Mouse (Mus musculus) stomach, postnatal 0 days (tissue): Measurements from ENCODE around the gene Cyb5rl. TPM values are rescaled to one million over a fixed set of nuclear protein-coding genes. Genes with fewer than 3 reads are reported as not detected.

ENCODE experiments used
- ATAC-seq: fragments of 200-750 bp; cut with Nextera tagmentation; 2 replicates; pipeline ENCODE4 v1.8.0; 2017; ENCODE audit not compliant: low FRiP score, low TSS enrichment
- DNase-seq: peaks from one replicate; pipeline ENCODE4 v3.0.0-alpha.2; 2016; ENCODE audit warnings: low spot score
- H3K27ac ChIP-seq: fragments of 300-500 bp; sonication (generic); replicated peaks from 2 replicates; pipeline ENCODE4 v1.5.1; 2014; ENCODE audit warnings: mild to moderate bottlenecking, control low read depth
- H3K27me3 ChIP-seq: fragments of 300-500 bp; sonication (generic); 2 replicates; pipeline ENCODE4 v1.6.1; 2014; ENCODE audit warnings: low read length; ENCODE audit not compliant: control insufficient read depth, insufficient read depth
- H3K36me3 ChIP-seq: fragments of 300-500 bp; sonication (generic); 2 replicates; pipeline ENCODE4 v1.6.1; 2014; ENCODE audit warnings: low read length, mixed read lengths; ENCODE audit not compliant: control insufficient read depth, insufficient read depth
- H3K4me1 ChIP-seq: fragments of 300-500 bp; sonication (generic); replicated peaks from 2 replicates; pipeline ENCODE4 v1.6.1; 2014; ENCODE audit warnings: antibody characterized with exemption; ENCODE audit not compliant: control insufficient read depth, insufficient read depth
- H3K4me2 ChIP-seq: fragments of 300-500 bp; sonication (generic); replicated peaks from 2 replicates; pipeline ENCODE4 v1.6.1; 2014; ENCODE audit warnings: low read depth, mild to moderate bottlenecking, control low read depth, moderate library complexity
- H3K4me3 ChIP-seq: fragments of 300-500 bp; sonication (generic); 2 replicates; pipeline ENCODE4 v1.5.1; 2014; ENCODE audit warnings: low read depth, low read length, control low read depth
- H3K9ac ChIP-seq: fragments of 300-500 bp; sonication (generic); 2 replicates; pipeline ENCODE4 v1.6.1; 2014; ENCODE audit warnings: mild to moderate bottlenecking, low read length, control low read depth, mixed read lengths
- H3K9me3 ChIP-seq: fragments of 300-500 bp; sonication (generic); 2 replicates; pipeline ENCODE4 v1.6.1; 2016; ENCODE audit warnings: low read length; ENCODE audit not compliant: control insufficient read depth
- CTCF ChIP-seq: IDR thresholded peaks from 2 replicates; pipeline ENCODE4 v1.5.1; 2016; ENCODE audit warnings: antibody characterized with exemption, low read depth, mild to moderate bottlenecking, moderate library complexity
- EP300 ChIP-seq: optimal IDR thresholded peaks from 2 replicates; pipeline ENCODE3; 2016; ENCODE audit warnings: antibody characterized with exemption
- WGBS: fragments of 180-500 bp; shearing (Covaris S2); extraction: QIAGEN DNeasy Blood & Tissue Kit; methylation state at CpG from one replicate; pipeline ENCODE4 v1.1.7; 2014; 5-methylcytosine and 5-hydroxymethylcytosine counted together
- polyA plus RNA-seq: library from polyadenylated mRNA; unstranded; fragments of >200 nt; fragmentation: Nextera tagmentation; extraction: Ambion mirVana; gene quantifications from 2 replicates; pipeline ENCODE4 v1.2.1, GENCODE M21; 2015

Gene Cyb5rl
- polyA plus RNA-seq, 1 experiment from 2014 or later, result 5.6 TPM

- Histone ChIP-seq H3K27me3 (no peaks in the 10 kb centered on the region), H3K36me3 (no peaks in the 10 kb centered on the region), H3K4me2 (no peak overlapping the region), H3K9me3 (no peaks in the 10 kb centered on the region), H3K27ac (no peak overlapping the region), H3K4me1 (no peaks in the 10 kb centered on the region), H3K9ac (no peak overlapping the region), H3K4me3 (no peak overlapping the region)
- ATAC-seq (no peak), DNase-seq (no peak)
- TF ChIP-seq CTCF, result no peak
- no peak for TF ChIP-seq EP300
- WGBS, result 70% methylated on average over 14 of the region's 16 CpGs
These were observed 27.8 kb downstream of the Cyb5rl start for GRCm38 (mm10) chr4:107094484-107095187.

GRCm38 (mm10) chr4:107096043-107096442 lies 29.3 kb downstream of the Cyb5rl start:
- ATAC-seq (no peak), DNase-seq (no peak)
- Histone ChIP-seq H3K9me3 (no peaks in the 10 kb centered on the region), H3K4me2 (no peak overlapping the region), H3K4me1 (no peaks in the 10 kb centered on the region), H3K9ac (no peak overlapping the region), H3K27ac (no peak overlapping the region), H3K36me3 (no peaks in the 10 kb centered on the region), H3K27me3 (no peaks in the 10 kb centered on the region), H3K4me3 (no peak overlapping the region)
- WGBS, result 73% methylated on average over 6 of the region's 6 CpGs
- TF ChIP-seq EP300, result no peak
- no peak for TF ChIP-seq CTCF

GRCm38 (mm10) chr4:107096841-107097373 lies 30.1 kb downstream of the Cyb5rl start, which contains the start of gene Cdcp2:
TSS of gene Cdcp2 (plus strand) at chr4:107096891.
- H3K9ac ChIP-seq, result no peak within 1 kb of the TSS
- H3K27ac ChIP-seq, result no peak within 1 kb of the TSS
- WGBS, result 79% methylated on average over 16 of the region's 16 CpGs
- H3K36me3 ChIP-seq, result no peaks in the 10 kb centered on the region
- no peaks in the 10 kb centered on the region for H3K27me3 ChIP-seq
- ATAC-seq (no peak), DNase-seq (no peak)
- no peaks in the 10 kb centered on the region for H3K4me1 ChIP-seq
- TF ChIP-seq EP300, result no peak
- no peak for TF ChIP-seq CTCF
- H3K4me3 ChIP-seq, result no peak within 1 kb of the TSS
- no peak within 1 kb of the TSS for H3K4me2 ChIP-seq
- H3K9me3 ChIP-seq, result no peaks in the 10 kb centered on the region

- 45% methylated on average over 15 of the region's 15 CpGs for WGBS
- ATAC-seq (no peak), DNase-seq (no peak)
- TF ChIP-seq EP300, result no peak
- no peak for TF ChIP-seq CTCF
- Histone ChIP-seq H3K4me2 (no peak overlapping the region), H3K27ac (no peak overlapping the region), H3K9ac (no peak overlapping the region), H3K4me1 (no peaks in the 10 kb centered on the region), H3K27me3 (no peaks in the 10 kb centered on the region), H3K36me3 (no peaks in the 10 kb centered on the region), H3K9me3 (no peaks in the 10 kb centered on the region), H3K4me3 (no peak overlapping the region)
These were observed 31.1 kb downstream of the Cyb5rl start for GRCm38 (mm10) chr4:107097871-107098270.

DNA sequence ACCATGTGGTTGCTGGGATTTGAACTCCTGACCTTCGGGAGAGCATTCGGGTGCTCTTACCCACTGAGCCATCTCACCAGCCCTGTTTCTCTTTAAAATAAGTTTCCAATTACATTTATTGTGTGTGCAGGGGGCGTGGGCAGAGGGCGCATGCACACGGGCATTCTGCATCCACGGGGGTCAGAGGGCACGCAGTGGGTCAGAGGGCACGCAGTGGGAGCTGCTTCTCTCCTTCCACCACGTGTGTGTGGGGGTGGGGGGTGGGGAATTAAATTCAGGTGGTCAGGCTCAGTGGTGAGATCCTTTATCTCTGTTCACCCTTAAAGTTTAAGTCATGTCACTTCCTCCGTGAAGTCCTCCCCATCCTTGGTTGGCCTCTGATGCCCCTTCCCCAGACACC lies 31.6 kb downstream of the Cyb5rl start:
- H3K27me3 ChIP-seq, result no peaks in the 10 kb centered on the region
- H3K4me3 ChIP-seq, result no peak overlapping the region
- 74% methylated on average over 10 of the region's 10 CpGs for WGBS
- no peak overlapping the region for H3K9ac ChIP-seq
- ATAC-seq (no peak), DNase-seq (no peak)
- H3K4me2 ChIP-seq, result no peak overlapping the region
- H3K27ac ChIP-seq, result no peak overlapping the region
- no peaks in the 10 kb centered on the region for H3K4me1 ChIP-seq
- no peaks in the 10 kb centered on the region for H3K36me3 ChIP-seq
- H3K9me3 ChIP-seq, result no peaks in the 10 kb centered on the region
- TF ChIP-seq EP300, result no peak
- no peak for TF ChIP-seq CTCF

DNA sequence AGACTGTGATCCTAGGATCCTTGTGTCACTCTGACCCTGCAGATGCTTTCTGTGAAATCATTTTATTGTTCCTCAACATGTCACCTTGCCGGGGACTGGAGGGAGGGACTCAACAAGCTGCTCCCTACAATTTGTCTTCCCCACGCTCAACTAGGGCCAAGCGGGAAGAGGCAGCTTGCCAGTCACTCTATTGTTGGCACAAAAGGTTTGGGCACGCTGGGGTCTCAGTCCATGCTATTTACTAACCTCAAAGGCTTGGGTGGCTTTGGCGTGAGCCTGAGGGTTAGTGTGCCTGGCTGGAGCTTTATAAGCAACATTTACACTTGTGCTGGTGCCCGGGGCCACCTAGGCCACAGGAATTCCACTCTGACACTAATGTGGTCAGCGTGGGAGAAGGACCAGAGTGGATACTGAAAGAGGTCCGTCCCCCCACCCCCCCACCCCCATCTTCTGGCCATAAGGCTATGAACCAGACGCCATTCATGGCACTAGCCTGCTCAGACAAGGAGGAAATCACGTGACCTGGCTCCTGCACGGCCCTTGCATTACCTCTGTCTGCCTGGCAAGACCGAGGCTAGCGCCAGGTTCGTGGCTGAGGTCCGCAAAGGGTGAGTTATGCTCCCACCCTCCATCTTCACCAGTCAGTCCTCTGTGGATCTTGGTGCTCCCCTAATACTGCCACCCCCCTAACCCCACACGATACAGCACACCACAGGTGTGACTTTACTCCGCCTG lies 32.2 kb downstream of the Cyb5rl start:
- no peaks in the 10 kb centered on the region for H3K36me3 ChIP-seq
- no peak for DNase-seq
- TF ChIP-seq EP300 (no peak), CTCF (no peak)
- H3K27ac ChIP-seq, result no peak overlapping the region
- H3K4me2 ChIP-seq, result no peak overlapping the region
- no peak overlapping the region for H3K4me3 ChIP-seq
- no peak for ATAC-seq
- H3K9me3 ChIP-seq, result no peaks in the 10 kb centered on the region
- H3K9ac ChIP-seq, result no peak overlapping the region
- WGBS, result 70% methylated on average over 17 of the region's 17 CpGs
- no peaks in the 10 kb centered on the region for H3K27me3 ChIP-seq
- no peaks in the 10 kb centered on the region for H3K4me1 ChIP-seq
